9 mouse cellular contexts compared by ENCODE assay signal in the genomic region with DNA sequence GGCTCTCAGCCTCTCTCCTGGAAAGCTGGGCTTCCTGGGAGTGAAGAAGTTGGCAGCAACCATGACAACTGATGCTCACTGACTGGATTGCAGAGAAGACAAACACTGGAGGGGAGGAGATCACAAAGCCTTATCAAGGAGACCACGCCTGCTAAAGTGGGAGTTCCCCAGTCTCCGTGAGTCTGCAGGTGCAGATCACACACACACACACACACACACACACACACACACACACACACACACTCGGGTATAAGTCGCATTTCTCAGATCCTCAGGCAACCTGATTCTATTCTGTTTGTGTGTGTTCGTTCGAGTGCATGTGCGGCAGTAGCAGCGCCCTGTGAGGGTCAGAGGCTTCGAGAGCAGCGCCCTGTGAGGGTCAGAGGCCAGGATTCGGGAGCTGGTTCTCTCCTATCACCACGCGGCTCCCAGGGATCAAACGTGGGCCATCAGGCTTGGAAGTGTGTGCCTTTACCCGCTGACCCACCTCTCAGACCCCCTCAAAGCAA. TPM values are rescaled to one million over a fixed set of nuclear protein-coding genes. Genes with fewer than 3 reads are reported as not detected.
DNase-seq lines count a peak whose midpoint lies in the region; ATAC-seq lines count a peak whose summit lies in the region.
"Had no signal": no experiment of that assay in that cellular context is flagged by ENCODE, and none has a peak within 500 bp of the region (broad histone marks: within the 10 kb centered on the region; RNA-seq: fewer than 3 reads in every experiment).

No protein-coding gene starts in this region.

- DNase-seq in heart, postnatal 36 days, result no peak
- DNase-seq in R1 (ENCODE audit: low read depth, low spot score) (peak; percentile 34), liver (peak; percentile 21)
- no peak for DNase-seq in gastrocnemius, postnatal 10 days
- DNase-seq in right cerebral cortex, postnatal 36 days (ENCODE audit: low spot score in 2 of 2), result no peak
- DNase-seq in thymus, postnatal 14 days, result no peak

- no peaks in the 10 kb centered on the region for H3K36me3 ChIP-seq in heart, embryonic 13.5 days
- no peaks in the 10 kb centered on the region for H3K36me3 ChIP-seq in midbrain, embryonic 16.5 days (ENCODE audit: control insufficient read depth, insufficient read depth, low read length)

- H3K9me3 ChIP-seq in heart, embryonic 13.5 days, result no peaks in the 10 kb centered on the region
- H3K9me3 ChIP-seq in midbrain, embryonic 16.5 days (replicated peaks; ENCODE audit: control insufficient read depth, low read length, poor library complexity, severe bottlenecking), result no peaks in the 10 kb centered on the region

- H3K4me3 ChIP-seq in heart, embryonic 13.5 days, result no peak overlapping the region
- H3K4me3 ChIP-seq in midbrain, embryonic 16.5 days (ENCODE audit: low read depth, low read length), result no peak overlapping the region
- H3K4me3 ChIP-seq: myocyte had no signal

- H3K27me3 ChIP-seq in heart, embryonic 13.5 days (replicated peaks), result no peaks in the 10 kb centered on the region
- H3K27me3 ChIP-seq in midbrain, embryonic 16.5 days (ENCODE audit: control insufficient read depth, insufficient read depth, low read depth, low read length), result no peaks in the 10 kb centered on the region

- no peak for ATAC-seq in heart, embryonic 13.5 days (ENCODE audit: extremely low read depth, insufficient number of reproducible peaks, low FRiP score, low TSS enrichment)
- ATAC-seq in midbrain, embryonic 16.5 days, result 0 out of 2 replicates have a peak, but pooled peaks have one; percentile 25

- H3K27ac ChIP-seq in heart, embryonic 13.5 days (replicated peaks), result peak overlapping the region; percentile 53; the same call in 1 of the 2 replicates
- H3K27ac ChIP-seq in midbrain, embryonic 16.5 days (ENCODE audit: low read length), result no peak overlapping the region

- H3K4me1 ChIP-seq in heart, embryonic 13.5 days, result peaks cover 36% of the 10 kb centered on the region
- no peaks in the 10 kb centered on the region for H3K4me1 ChIP-seq in midbrain, embryonic 16.5 days (ENCODE audit: control insufficient read depth, insufficient read depth, low read length)

- H3K4me2 ChIP-seq in heart, embryonic 13.5 days, result peak overlapping the region; percentile 51
- peak overlapping the region; percentile 26 for H3K4me2 ChIP-seq in midbrain, embryonic 16.5 days (ENCODE audit: low read length)

- WGBS in heart, embryonic 13.5 days, result 24% methylated on average over 15 of the region's 15 CpGs
- WGBS in midbrain, embryonic 16.5 days, result 17% methylated on average over 15 of the region's 15 CpGs

- H3K9ac ChIP-seq in heart, embryonic 13.5 days, result peak overlapping the region; percentile 64; the same call in 1 of the 2 replicates
- H3K9ac ChIP-seq in midbrain, embryonic 16.5 days (ENCODE audit: low read depth, low read length), result no peak overlapping the region

- intact Hi-C loops in heart, postnatal 36 days (cut with DNase I), result no loop called here

RNA-seq across cellular contexts. Expression of gene Ppp1cb, which starts 36.5 kb away (rescaled TPM):
- 217 and 231 TPM in 2 replicates for polyA plus RNA-seq in heart, embryonic 13.5 days (2015; fragmentation: Nextera tagmentation; extraction: Ambion mirVana)
- total RNA-seq in heart, postnatal 36 days (2021), result 100 to 1,000 TPM; 445 to 446 TPM
- 208 TPM in 2 replicates for polyA plus RNA-seq in midbrain, embryonic 16.5 days (2015; fragmentation: Nextera tagmentation; extraction: Ambion mirVana)
- 100 to 1,000 TPM; 353 to 365 TPM for total RNA-seq in gastrocnemius, postnatal 10 days (2021)

Comparison
In these comparisons a context has a peak if more than half of its experiments do, and no peak if none do; other contexts are left out.
1. DNase-seq: peak in R1 (single experiment) and liver (single experiment); none in heart, postnatal 36 days (0 of 2), gastrocnemius, postnatal 10 days (single experiment), right cerebral cortex, postnatal 36 days (0 of 2) and thymus, postnatal 14 days (single experiment).